Mouse (Mus musculus): ENCODE data around the gene Asb12. TPM values are rescaled to one million over a fixed set of nuclear protein-coding genes. Genes with fewer than 3 reads are reported as not detected.

Asb12 gene
- polyA plus RNA-seq, 1 experiment from 2014 or later = 0.23 TPM

DNA sequence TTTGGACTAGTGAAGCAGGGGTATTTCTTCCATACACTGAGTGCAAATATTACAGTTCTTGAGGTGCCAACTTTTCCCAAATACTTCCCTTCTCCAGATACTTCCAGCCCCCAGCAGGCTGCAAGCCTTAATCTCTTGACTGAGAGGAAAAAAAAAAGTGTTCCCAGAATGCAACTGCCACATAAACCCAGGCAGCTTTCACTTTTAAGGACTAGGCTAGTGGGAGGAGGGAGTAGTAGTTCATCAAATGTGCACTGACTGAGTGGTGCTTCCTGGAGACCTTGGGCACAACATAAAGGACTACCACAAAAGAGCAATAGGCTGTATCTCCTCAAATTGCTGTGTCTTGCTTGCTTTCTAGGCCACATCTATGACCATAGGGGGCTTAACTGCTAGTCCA, 116.5 kb downstream of the Asb12 start:
- no peak overlapping the region for H3K4me3 ChIP-seq (replicated peaks)
- H3K27me3 ChIP-seq (replicated peaks) = no peaks in the 10 kb centered on the region
- no peaks in the 10 kb centered on the region for H3K36me3 ChIP-seq
- ATAC-seq = no peak
- H3K4me2 ChIP-seq (replicated peaks) = no peak overlapping the region
- no peak overlapping the region for H3K9ac ChIP-seq
- H3K4me1 ChIP-seq (replicated peaks) = no peaks in the 10 kb centered on the region
- H3K27ac ChIP-seq = no peak overlapping the region
- no peaks in the 10 kb centered on the region for H3K9me3 ChIP-seq

DNA sequence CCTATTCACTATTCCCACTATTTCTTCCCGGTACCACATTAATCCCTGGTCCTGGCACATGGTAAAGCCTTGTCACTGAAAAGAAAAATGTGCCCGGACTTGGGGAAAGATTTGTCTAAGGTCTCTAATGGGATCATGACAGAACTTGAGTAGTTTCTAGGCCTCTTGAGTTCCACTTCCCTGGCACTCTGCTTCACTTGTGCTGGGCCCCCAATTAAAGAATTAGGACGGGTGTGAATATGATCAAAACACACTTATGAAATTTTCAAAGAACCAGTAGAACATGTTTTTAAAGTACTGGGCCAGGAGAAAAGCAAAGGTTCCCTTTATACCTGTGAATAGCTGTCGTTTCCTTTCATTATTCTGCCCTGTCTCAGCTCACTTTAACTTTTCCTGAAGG, 119.3 kb downstream of the Asb12 start:
- ATAC-seq = no peak
- H3K4me3 ChIP-seq (replicated peaks) = no peak overlapping the region
- H3K9me3 ChIP-seq = no peaks in the 10 kb centered on the region
- H3K27me3 ChIP-seq (replicated peaks) = no peaks in the 10 kb centered on the region
- no peak overlapping the region for H3K4me2 ChIP-seq (replicated peaks)
- no peak overlapping the region for H3K27ac ChIP-seq
- 79% methylated on average over 4 of the region's 4 CpGs for WGBS
- H3K9ac ChIP-seq = no peak overlapping the region
- no peaks in the 10 kb centered on the region for H3K4me1 ChIP-seq (replicated peaks)
- H3K36me3 ChIP-seq = no peaks in the 10 kb centered on the region

- Histone ChIP-seq H3K27me3 (replicated peaks) (no peaks in the 10 kb centered on the region), H3K4me1 (replicated peaks) (no peaks in the 10 kb centered on the region), H3K27ac (no peak overlapping the region), H3K9me3 (no peaks in the 10 kb centered on the region), H3K4me3 (replicated peaks) (no peak overlapping the region), H3K36me3 (no peaks in the 10 kb centered on the region), H3K9ac (no peak overlapping the region), H3K4me2 (replicated peaks) (no peak overlapping the region)
- WGBS = 89% methylated on average over 1 of the region's 1 CpGs
- ATAC-seq = no peak
Measured at GRCm38 (mm10) chrX:95437236-95437635, 120.6 kb downstream of the Asb12 start.

Other genes starting within 250 kb of the Asb12 start
- gene Amer1, start 113.1 kb downstream of the Asb12 start, polyA plus RNA-seq (2015; fragmentation: Nextera tagmentation; extraction: Ambion mirVana) = 10.2 and 10.7 TPM in 2 replicates
- not detected in 2 replicates for gene Pfn5, start 117 bp upstream of the Asb12 start, polyA plus RNA-seq (2015; fragmentation: Nextera tagmentation; extraction: Ambion mirVana)
- gene Zc4h2, start 100.5 kb upstream of the Asb12 start, polyA plus RNA-seq (2015; fragmentation: Nextera tagmentation; extraction: Ambion mirVana) = 14.6 and 16.9 TPM in 2 replicates
- 2.1 and 2.5 TPM in 2 replicates for gene Zc3h12b, start 153.7 kb upstream of the Asb12 start, polyA plus RNA-seq (2015; fragmentation: Nextera tagmentation; extraction: Ambion mirVana)

Data from intestine, embryonic 15.5 days (tissue).